Mouse (Mus musculus) forebrain, embryonic 14.5 days (tissue): Measurements from ENCODE around the gene Ephx1. TPM values are rescaled to one million over a fixed set of nuclear protein-coding genes. Genes with fewer than 3 reads are reported as not detected.

ENCODE experiments used
- polyA plus RNA-seq: library from polyadenylated mRNA; unstranded; fragments of >200 nt; fragmentation: Nextera tagmentation; extraction: Ambion mirVana; gene quantifications from 2 replicates; pipeline ENCODE4 v1.2.1, GENCODE M21; 2014

Gene Ephx1
- polyA plus RNA-seq, 1 experiment from 2014 or later = 4.1 TPM

Other genes starting within 250 kb of the Ephx1 start
- gene H3f3a, start 207.0 kb downstream of the Ephx1 start, polyA plus RNA-seq = 4,992 and 5,015 TPM in 2 replicates
- 22.7 and 25.5 TPM in 2 replicates for gene Sde2, start 169.8 kb downstream of the Ephx1 start, polyA plus RNA-seq
- 2.4 and 2.5 TPM in 2 replicates for gene Lefty2, start 127.8 kb downstream of the Ephx1 start, polyA plus RNA-seq
- gene Pycr2, start 116.6 kb downstream of the Ephx1 start, polyA plus RNA-seq = 83.2 and 94.0 TPM in 2 replicates
- 0.15 and 0.56 TPM in 2 replicates for gene Lefty1, start 85.9 kb downstream of the Ephx1 start, polyA plus RNA-seq
- 1.1 and 1.3 TPM in 2 replicates for gene Tmem63a, start 78.6 kb downstream of the Ephx1 start, polyA plus RNA-seq
- not detected in 2 replicates for gene 9130409I23Rik, start 30.3 kb upstream of the Ephx1 start, polyA plus RNA-seq
- gene Nvl, start 123.3 kb upstream of the Ephx1 start, polyA plus RNA-seq = 28.8 and 34.1 TPM in 2 replicates
- gene Cnih4, start 123.8 kb upstream of the Ephx1 start, polyA plus RNA-seq = 70.8 and 90.6 TPM in 2 replicates
- gene Wdr26, start 191.1 kb upstream of the Ephx1 start, polyA plus RNA-seq = 38.0 and 38.5 TPM in 2 replicates